Mouse (Mus musculus) thymus, postnatal 4 days (tissue): ENCODE measurements around the gene Hist1h2br.
"Not testable (repeated sequence)": the region's sequence is repeated elsewhere in the genome, so short reads cannot be mapped to it uniquely, and the experiment has no call there.

Experiments used
- DNase-seq: peaks from one replicate; pipeline ENCODE4 v3.0.0; 2021

Hist1h2br gene

GRCm38 (mm10) chr13:21847883-21848282, 14.3 kb downstream of the Hist1h2br start:
- DNase-seq, result no peak

GRCm38 (mm10) chr13:21850696-21851095, 17.2 kb downstream of the Hist1h2br start:
- DNase-seq, result not testable (repeated sequence)

GRCm38 (mm10) chr13:21852215-21852945, 18.8 kb downstream of the Hist1h2br start:
- DNase-seq, result no peak

- DNase-seq, result peak; percentile 71
Observed at GRCm38 (mm10) chr13:21855146-21855545, 21.6 kb downstream of the Hist1h2br start.

GRCm38 (mm10) chr13:21855698-21856162, 22.2 kb downstream of the Hist1h2br start:
- peak; percentile 31 for DNase-seq

GRCm38 (mm10) chr13:21861608-21862007, 28.1 kb downstream of the Hist1h2br start:
- DNase-seq, result no peak

GRCm38 (mm10) chr13:21865503-21865902, 32.0 kb downstream of the Hist1h2br start:
- not testable (repeated sequence) for DNase-seq

GRCm38 (mm10) chr13:21880735-21881134, 47.2 kb downstream of the Hist1h2br start:
- no peak for DNase-seq

GRCm38 (mm10) chr13:21881878-21882669, 48.5 kb downstream of the Hist1h2br start:
- DNase-seq, result peak; percentile 39

GRCm38 (mm10) chr13:21882760-21883405, 49.3 kb downstream of the Hist1h2br start:
- DNase-seq, result peak; percentile 28

GRCm38 (mm10) chr13:21883407-21883806, 49.9 kb downstream of the Hist1h2br start:
- no peak for DNase-seq

GRCm38 (mm10) chr13:21884586-21884985, 51.0 kb downstream of the Hist1h2br start:
- no peak for DNase-seq
